Mouse (Mus musculus): ENCODE measurements at regions not wholly inside any gene's neighbourhood (a gene's known extent, or its start where the extent isn't known, plus 50 kb on each side); places are given as distances from the start of the nearest gene placed in this dataset.

DNA sequence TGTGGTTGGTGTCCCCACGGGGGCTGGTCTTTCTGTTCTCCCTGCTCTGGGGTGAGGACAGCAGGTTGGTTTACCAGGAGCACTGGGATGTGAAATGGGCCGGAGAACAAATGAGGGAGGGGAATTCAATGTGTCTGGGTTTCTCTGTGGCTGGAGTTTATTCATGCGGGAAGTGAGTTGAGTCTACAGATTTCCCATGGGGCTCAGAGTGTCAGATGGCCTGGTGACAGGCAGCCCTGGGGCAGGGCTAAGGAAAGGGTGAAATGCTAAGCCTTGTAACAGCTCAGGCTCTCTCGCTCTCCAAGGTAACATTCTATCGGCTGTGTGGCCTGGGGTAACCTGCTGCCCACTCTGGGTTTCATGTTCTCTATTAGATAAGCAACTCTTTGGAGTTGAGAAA, 167.5 kb downstream of the Gm26897 start:
- Histone ChIP-seq H3K9ac (replicated peaks) (no peak overlapping the region), H3K4me1 (peaks cover 33% of the 10 kb centered on the region), H3K4me2 (replicated peaks) (no peak overlapping the region), H3K4me3 (no peak overlapping the region), H3K27me3 (peaks cover 18% of the 10 kb centered on the region), H3K27ac (replicated peaks) (no peak overlapping the region; the same call in 1 of the 2 replicates), H3K9me3 (no peaks in the 10 kb centered on the region), H3K36me3 (no peaks in the 10 kb centered on the region)
- no peak for ATAC-seq (ENCODE audit: low FRiP score, low read depth)
- 42% methylated on average over 5 of the region's 5 CpGs for WGBS

- 22% methylated on average over 5 of the region's 5 CpGs for WGBS
- Histone ChIP-seq H3K27ac (replicated peaks) (no peak overlapping the region), H3K4me1 (peaks cover 33% of the 10 kb centered on the region)
These were observed 168.0 kb downstream of the Gm26897 start for GRCm38 (mm10) chr5:111901678-111902077.

DNA sequence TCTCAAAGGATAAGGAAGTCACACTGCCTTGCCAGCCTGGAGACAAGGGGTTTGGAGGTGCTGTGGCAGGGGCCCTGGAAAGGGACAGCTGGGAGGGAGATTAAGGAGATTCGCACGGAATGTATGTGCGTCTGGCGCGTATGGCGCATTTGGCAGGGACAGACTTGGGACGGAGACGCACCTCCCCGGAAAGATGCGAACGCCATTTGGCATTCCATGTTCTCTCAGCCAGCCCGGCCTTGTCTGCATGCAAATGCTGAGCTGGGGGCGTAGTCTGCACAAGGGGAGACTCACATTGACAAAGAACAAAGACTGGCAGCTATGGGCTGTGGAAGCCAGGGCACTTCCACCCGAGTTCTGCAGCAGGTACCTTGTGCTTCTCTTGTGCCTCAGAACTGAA, 174.4 kb downstream of the Gm26897 start:
- Histone ChIP-seq H3K4me1 (peaks cover 18% of the 10 kb centered on the region), H3K4me3 (no peak overlapping the region), H3K9me3 (no peaks in the 10 kb centered on the region), H3K36me3 (no peaks in the 10 kb centered on the region), H3K4me2 (replicated peaks) (no peak overlapping the region), H3K9ac (replicated peaks) (no peak overlapping the region), H3K27ac (replicated peaks) (no peak overlapping the region; the same call in 1 of the 2 replicates), H3K27me3 (peaks cover 12% of the 10 kb centered on the region)
- WGBS, result 69% methylated on average over 14 of the region's 14 CpGs
- no peak for ATAC-seq (ENCODE audit: low FRiP score, low read depth)

More at GRCm38 (mm10) chr5:111901678-111902077, 168.0 kb downstream of the Gm26897 start:
- Histone ChIP-seq H3K4me2 (replicated peaks) (no peak overlapping the region), H3K9me3 (no peaks in the 10 kb centered on the region), H3K36me3 (no peaks in the 10 kb centered on the region), H3K4me3 (no peak overlapping the region), H3K9ac (replicated peaks) (no peak overlapping the region), H3K27me3 (peaks cover 18% of the 10 kb centered on the region)
- no peak for ATAC-seq (ENCODE audit: low FRiP score, low read depth)

GRCm38 (mm10) chr5:111910514-111910913, 176.8 kb downstream of the Gm26897 start:
- Histone ChIP-seq H3K9me3 (no peaks in the 10 kb centered on the region), H3K9ac (replicated peaks) (no peak overlapping the region), H3K27ac (replicated peaks) (no peak overlapping the region), H3K4me1 (peaks cover 40% of the 10 kb centered on the region), H3K27me3 (peaks cover 17% of the 10 kb centered on the region), H3K36me3 (no peaks in the 10 kb centered on the region), H3K4me3 (no peak overlapping the region), H3K4me2 (replicated peaks) (no peak overlapping the region)
- ATAC-seq (ENCODE audit: low FRiP score, low read depth), result no peak
- WGBS, result 70% methylated on average over 8 of the region's 8 CpGs

DNA sequence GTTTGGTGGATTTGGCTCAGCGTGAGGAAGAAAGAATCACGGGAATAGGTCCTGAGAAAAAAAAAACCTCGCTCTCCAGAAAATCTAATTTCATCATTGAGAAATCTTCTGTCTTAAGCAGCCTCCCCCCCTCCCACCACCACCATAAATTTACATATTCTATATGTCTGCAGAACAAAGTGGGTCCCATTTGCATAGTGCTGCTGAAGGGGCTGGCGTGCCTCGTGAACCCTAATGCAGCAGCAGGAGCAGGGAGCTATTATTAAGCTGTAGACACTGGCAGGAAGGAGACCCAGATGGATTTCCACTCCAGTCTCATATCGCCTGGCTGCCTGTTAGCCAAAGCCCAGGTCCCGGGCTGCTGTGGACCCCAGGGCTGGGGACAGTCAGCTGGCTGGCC, 179.6 kb downstream of the Gm26897 start:
- H3K4me1 ChIP-seq, result peaks cover 53% of the 10 kb centered on the region
- ATAC-seq (ENCODE audit: low FRiP score, low read depth), result no peak
- no peak overlapping the region for H3K4me2 ChIP-seq (replicated peaks)
- no peaks in the 10 kb centered on the region for H3K36me3 ChIP-seq
- H3K27me3 ChIP-seq, result peaks cover 17% of the 10 kb centered on the region
- peak overlapping the region; percentile 69 for H3K27ac ChIP-seq (replicated peaks)
- H3K9me3 ChIP-seq, result no peaks in the 10 kb centered on the region
- no peak overlapping the region; the same call in 1 of the 2 replicates for H3K9ac ChIP-seq (replicated peaks)
- H3K4me3 ChIP-seq, result no peak overlapping the region
- WGBS, result 34% methylated on average over 7 of the region's 7 CpGs

- H3K9ac ChIP-seq (replicated peaks), result no peak overlapping the region
- ATAC-seq (ENCODE audit: low FRiP score, low read depth), result no peak
- H3K9me3 ChIP-seq, result no peaks in the 10 kb centered on the region
- H3K27me3 ChIP-seq, result peaks cover 13% of the 10 kb centered on the region
- no peak overlapping the region for H3K4me2 ChIP-seq (replicated peaks)
- WGBS, result 55% methylated on average over 3 of the region's 3 CpGs
- H3K27ac ChIP-seq (replicated peaks), result no peak overlapping the region; the same call in 1 of the 2 replicates
- peaks cover 60% of the 10 kb centered on the region for H3K4me1 ChIP-seq
- H3K36me3 ChIP-seq, result no peaks in the 10 kb centered on the region
- no peak overlapping the region for H3K4me3 ChIP-seq
These were observed 180.6 kb downstream of the Gm26897 start for GRCm38 (mm10) chr5:111914296-111914695.

DNA sequence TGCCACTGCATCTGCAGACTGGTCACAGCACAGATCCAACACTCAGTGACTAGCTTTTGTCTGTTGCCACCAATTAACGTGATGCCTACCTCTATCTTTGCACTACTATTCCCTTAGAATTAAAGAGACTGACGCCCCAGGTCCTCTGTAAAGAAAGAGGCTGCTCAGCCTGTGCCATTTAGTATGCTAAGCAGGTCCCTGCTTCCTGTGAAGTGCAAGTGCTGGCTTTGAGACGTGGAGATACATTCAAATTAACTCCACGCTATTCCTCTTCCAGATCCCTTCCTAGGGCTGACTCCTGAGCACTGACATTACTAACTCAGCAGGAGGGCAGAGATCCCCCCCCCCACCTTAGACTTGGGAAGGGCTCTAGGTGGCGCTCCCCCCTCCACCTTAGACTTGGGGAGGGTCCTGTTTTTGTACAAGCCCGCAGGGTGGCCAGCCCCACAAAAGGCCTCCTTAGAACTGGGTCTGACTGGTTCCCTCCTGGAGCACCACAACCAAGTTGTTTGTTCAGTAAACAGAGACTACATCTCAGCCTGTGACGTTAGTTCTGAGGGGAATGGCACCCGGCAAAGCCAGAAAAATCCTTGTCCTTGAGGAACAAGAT, 184.0 kb downstream of the Gm26897 start:
- Histone ChIP-seq H3K36me3 (no peaks in the 10 kb centered on the region), H3K4me3 (no peak overlapping the region), H3K4me1 (peaks cover 53% of the 10 kb centered on the region), H3K9ac (replicated peaks) (no peak overlapping the region), H3K9me3 (no peaks in the 10 kb centered on the region), H3K27ac (replicated peaks) (peak overlapping the region; percentile 61), H3K4me2 (replicated peaks) (no peak overlapping the region; the same call in 1 of the 2 replicates), H3K27me3 (peaks cover 6% of the 10 kb centered on the region; the same call in 1 of the 2 replicates)
- peak; percentile 56 for ATAC-seq (ENCODE audit: low FRiP score, low read depth)
- 16% methylated on average over 8 of the region's 8 CpGs for WGBS

- Histone ChIP-seq H3K27me3 (0 out of 2 replicates have a peak, but pooled peaks cover 1% of the 10 kb centered on the region), H3K27ac (replicated peaks) (no peak overlapping the region), H3K36me3 (no peaks in the 10 kb centered on the region), H3K4me1 (peaks cover 54% of the 10 kb centered on the region), H3K9me3 (no peaks in the 10 kb centered on the region), H3K9ac (replicated peaks) (no peak overlapping the region), H3K4me2 (replicated peaks) (no peak overlapping the region), H3K4me3 (no peak overlapping the region)
- ATAC-seq (ENCODE audit: low FRiP score, low read depth), result no peak
- WGBS, result 84% methylated on average over 14 of the region's 14 CpGs
These were observed 185.2 kb downstream of the Gm26897 start for GRCm38 (mm10) chr5:111918888-111919287.

DNA sequence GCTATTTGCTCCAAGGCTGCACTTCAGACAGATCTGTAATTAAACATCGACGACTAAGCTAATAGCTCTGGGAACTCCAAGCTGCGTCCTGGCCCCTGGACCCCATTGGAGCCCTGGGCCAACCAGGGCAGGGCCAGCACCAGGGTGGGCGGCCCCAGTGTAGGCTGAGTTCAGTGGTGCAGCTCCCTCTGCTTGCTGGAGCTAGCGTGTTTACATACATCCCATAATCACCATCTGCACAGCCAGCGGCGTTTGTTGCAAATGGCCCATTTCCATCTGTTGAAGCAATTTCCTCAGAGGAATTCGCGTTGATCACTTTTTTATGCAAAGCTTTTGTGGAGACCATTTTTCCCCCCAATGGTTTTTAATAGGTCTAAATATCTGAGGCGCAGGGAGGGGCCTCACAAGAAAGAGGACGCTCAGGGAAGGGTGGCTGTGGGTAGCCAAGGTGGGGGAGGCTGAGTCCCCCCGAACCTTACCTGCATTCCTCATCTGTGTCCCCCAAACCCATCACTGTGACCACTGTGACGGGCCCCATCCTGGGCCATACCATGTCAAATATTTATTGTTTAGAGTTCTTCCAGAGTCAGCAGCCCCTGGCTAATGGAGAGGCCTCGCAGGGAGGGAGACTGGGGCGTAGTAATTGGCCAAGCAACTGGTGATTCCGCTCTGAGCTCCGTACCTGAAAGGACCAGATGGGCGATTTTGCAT, 189.4 kb downstream of the Gm26897 start:
- Histone ChIP-seq H3K9ac (replicated peaks) (0 out of 2 replicates have a peak overlapping the region, but pooled peaks have one; percentile 8), H3K9me3 (no peaks in the 10 kb centered on the region), H3K36me3 (no peaks in the 10 kb centered on the region), H3K27me3 (no peaks in the 10 kb centered on the region), H3K4me3 (no peak overlapping the region), H3K4me1 (peaks cover 35% of the 10 kb centered on the region), H3K4me2 (replicated peaks) (no peak overlapping the region), H3K27ac (replicated peaks) (peak overlapping the region; percentile 7)
- WGBS, result 42% methylated on average over 18 of the region's 18 CpGs
- ATAC-seq (ENCODE audit: low FRiP score, low read depth), result peak; percentile 84

DNA sequence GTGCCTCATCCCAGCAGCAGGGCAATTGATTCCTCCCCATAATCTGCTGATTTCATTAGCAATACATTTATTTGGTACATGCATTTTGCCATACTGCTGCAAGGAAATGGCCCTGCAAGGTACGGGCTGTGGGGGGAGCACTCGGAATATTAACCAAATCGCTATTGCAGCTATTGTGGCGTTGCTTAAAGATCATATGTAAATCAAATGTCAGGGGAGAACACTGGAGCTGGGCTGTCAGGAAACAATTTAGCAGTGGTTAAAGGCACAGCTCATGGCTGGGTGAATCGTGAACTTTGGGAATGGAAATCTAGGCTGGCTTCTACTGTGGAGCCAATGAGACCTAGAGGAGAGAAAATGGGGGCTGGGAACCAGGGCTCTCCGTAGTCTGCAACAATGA, 192.0 kb downstream of the Gm26897 start:
- no peaks in the 10 kb centered on the region for H3K36me3 ChIP-seq
- peaks cover 38% of the 10 kb centered on the region for H3K4me1 ChIP-seq
- WGBS, result 48% methylated on average over 6 of the region's 6 CpGs
- H3K4me2 ChIP-seq (replicated peaks), result no peak overlapping the region
- no peak overlapping the region for H3K4me3 ChIP-seq
- ATAC-seq (ENCODE audit: low FRiP score, low read depth), result no peak
- H3K27me3 ChIP-seq, result peaks cover 11% of the 10 kb centered on the region; the same call in 1 of the 2 replicates
- H3K9me3 ChIP-seq, result no peaks in the 10 kb centered on the region
- peak overlapping the region; percentile 52 for H3K27ac ChIP-seq (replicated peaks)
- H3K9ac ChIP-seq (replicated peaks), result no peak overlapping the region

GRCm38 (mm10) chr5:111929180-111929990, 195.7 kb downstream of the Gm26897 start:
- Histone ChIP-seq H3K9ac (replicated peaks) (no peak overlapping the region), H3K4me1 (peaks cover 22% of the 10 kb centered on the region), H3K4me3 (no peak overlapping the region), H3K9me3 (no peaks in the 10 kb centered on the region), H3K27me3 (peaks cover 14% of the 10 kb centered on the region; the same call in 1 of the 2 replicates), H3K4me2 (replicated peaks) (no peak overlapping the region; the same call in 1 of the 2 replicates), H3K27ac (replicated peaks) (peak overlapping the region; percentile 46), H3K36me3 (no peaks in the 10 kb centered on the region)
- WGBS, result 20% methylated on average over 15 of the region's 15 CpGs
- no peak for ATAC-seq (ENCODE audit: low FRiP score, low read depth)

DNA sequence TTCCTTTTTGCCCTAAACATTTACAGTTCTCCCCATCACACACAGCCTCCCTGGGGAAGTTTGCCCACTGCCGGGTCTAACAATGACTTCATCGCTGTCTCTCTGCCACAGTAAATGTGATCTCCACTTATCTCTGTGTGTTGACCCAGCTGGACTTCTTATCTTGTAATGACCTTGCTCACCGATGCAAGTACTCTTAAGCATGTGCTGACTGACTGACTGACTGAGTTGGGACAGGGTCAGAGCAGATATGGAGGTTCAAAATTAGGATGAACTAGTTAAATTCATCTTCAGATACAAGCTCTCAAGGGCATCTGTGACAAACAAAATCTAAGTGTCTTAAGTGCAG, 196.2 kb downstream of the Gm26897 start:
- Histone ChIP-seq H3K9ac (replicated peaks) (no peak overlapping the region), H3K4me3 (no peak overlapping the region), H3K9me3 (no peaks in the 10 kb centered on the region), H3K27me3 (peaks cover 14% of the 10 kb centered on the region; the same call in 1 of the 2 replicates), H3K36me3 (no peaks in the 10 kb centered on the region), H3K4me1 (peaks cover 22% of the 10 kb centered on the region), H3K27ac (replicated peaks) (no peak overlapping the region), H3K4me2 (replicated peaks) (no peak overlapping the region)
- no peak for ATAC-seq (ENCODE audit: low FRiP score, low read depth)
- WGBS, result 41% methylated on average over 3 of the region's 3 CpGs
